Mouse (Mus musculus): ENCODE results near the gene Psmd10.

DNA sequence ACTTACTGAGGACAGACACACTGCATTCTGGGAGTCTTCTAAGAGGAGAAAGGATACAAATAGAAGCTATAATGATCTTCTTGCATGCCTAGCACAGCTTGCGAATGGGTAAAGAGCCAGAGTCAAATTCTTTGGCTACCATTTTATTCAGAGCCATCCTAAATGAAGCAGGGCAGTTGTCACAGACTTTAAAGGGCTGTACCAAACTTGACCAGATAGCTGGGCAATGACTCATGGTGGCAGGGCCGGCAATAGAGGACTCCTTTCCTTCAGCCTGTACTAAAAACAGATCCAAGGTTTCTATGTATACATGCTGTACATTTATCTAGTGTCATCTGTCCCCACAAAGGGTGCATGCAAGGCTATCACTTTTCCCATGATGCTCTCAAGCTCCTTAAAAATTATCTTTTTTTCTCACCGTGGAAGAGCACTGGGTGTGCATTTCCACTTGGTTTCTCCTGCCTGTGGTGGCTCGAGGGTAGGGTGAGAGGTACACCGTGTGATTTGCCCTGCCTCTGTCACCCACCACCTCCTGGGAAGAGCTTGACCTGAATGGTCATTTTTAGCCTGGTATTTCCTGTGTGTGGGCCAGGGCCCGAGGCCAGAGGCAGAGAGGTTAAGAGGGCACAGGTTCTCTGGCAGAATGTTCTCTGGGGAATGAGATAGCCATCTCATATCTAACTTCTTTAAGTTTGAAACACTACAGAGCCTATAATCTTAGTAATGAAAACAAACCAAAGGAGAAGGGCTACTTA, 26.9 kb upstream of the Psmd10 start:
- TF ChIP-seq CTCF (conservative IDR thresholded peaks at IDR 0.05; ENCODE audit: insufficient read depth, insufficient read length, low read depth, low read length) (no peak), POLR2A (IDR thresholded peaks at IDR 0.05; ENCODE audit: low read depth, low read length) (no peak)

Measured in kidney, adult 2 months (tissue).